Mouse (Mus musculus): ENCODE results near the gene Diras1. TPM values are rescaled to one million over a fixed set of nuclear protein-coding genes. Genes with fewer than 3 reads are reported as not detected.

The Diras1 gene
- polyA plus RNA-seq, 1 experiment, result not detected

GRCm38 (mm10) chr10:81036251-81036650 lies 10.8 kb upstream of the Diras1 start:
- H3K4me1 ChIP-seq (ENCODE audit: control insufficient read depth), result peaks cover 22% of the 10 kb centered on the region
- no peak for TF ChIP-seq GATA1 (IDR thresholded peaks at IDR 0.05; ENCODE audit: low read length)
- TF ChIP-seq TAL1 (IDR thresholded peaks at IDR 0.05; ENCODE audit: low read length), result no peak
- H3K36me3 ChIP-seq (ENCODE audit: control insufficient read depth), result peaks cover 22% of the 10 kb centered on the region
- H3K27me3 ChIP-seq (ENCODE audit: control insufficient read depth), result no peaks in the 10 kb centered on the region
- H3K9me3 ChIP-seq (ENCODE audit: control insufficient read depth, low read length), result no peaks in the 10 kb centered on the region
- H3K4me3 ChIP-seq (replicated peaks), result no peak overlapping the region

DNA sequence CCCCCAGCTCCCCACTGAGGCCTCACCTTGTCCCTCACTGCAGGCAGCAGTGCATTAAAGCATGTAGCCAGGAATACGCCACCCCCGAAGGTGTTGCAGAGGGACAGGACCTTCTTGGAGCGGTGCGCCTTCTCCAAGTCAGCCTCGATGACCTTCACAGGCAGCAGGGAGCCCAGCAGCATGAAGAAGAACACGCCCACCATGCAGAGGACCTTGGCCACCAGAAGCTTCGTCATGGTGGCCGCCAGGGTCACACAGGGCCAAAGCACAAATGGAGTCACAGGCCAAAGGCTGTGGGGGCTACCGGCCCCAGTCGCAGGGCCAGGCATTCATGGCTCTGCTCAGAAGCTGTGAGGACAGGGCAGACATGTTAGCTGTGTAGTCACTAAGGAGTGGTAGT lies 8.1 kb upstream of the Diras1 start:
- H3K4me3 ChIP-seq (replicated peaks), result no peak overlapping the region
- peaks cover 25% of the 10 kb centered on the region for H3K4me1 ChIP-seq (ENCODE audit: control insufficient read depth)
- H3K36me3 ChIP-seq (ENCODE audit: control insufficient read depth), result peaks cover 36% of the 10 kb centered on the region
- H3K9me3 ChIP-seq (ENCODE audit: control insufficient read depth, low read length), result no peaks in the 10 kb centered on the region
- no peaks in the 10 kb centered on the region for H3K27me3 ChIP-seq (ENCODE audit: control insufficient read depth)
- no peak for TF ChIP-seq GATA1 (IDR thresholded peaks at IDR 0.05; ENCODE audit: low read length)
- no peak for TF ChIP-seq TAL1 (IDR thresholded peaks at IDR 0.05; ENCODE audit: low read length)

DNA sequence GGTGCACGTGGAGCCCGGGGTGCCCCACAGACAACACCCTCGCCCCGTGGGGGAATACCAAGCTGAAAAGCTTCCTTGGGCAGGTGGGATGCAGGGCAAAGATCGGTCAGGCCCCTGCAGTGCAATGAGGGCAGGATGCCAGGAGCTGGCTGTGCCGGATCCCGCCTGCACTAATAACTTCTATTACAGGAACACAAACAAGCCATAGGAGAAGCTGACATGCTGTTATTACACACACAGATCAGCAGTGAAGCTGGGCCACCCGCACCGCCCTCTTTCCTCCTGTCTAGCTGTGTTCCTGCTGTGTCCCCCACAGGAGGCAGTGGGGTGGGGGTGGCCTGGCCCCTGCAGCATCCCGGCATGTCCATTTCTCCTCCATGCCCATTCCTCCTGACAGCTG lies 3.6 kb upstream of the Diras1 start:
- TF ChIP-seq GATA1 (IDR thresholded peaks at IDR 0.05; ENCODE audit: low read length) (no peak), TAL1 (IDR thresholded peaks at IDR 0.05; ENCODE audit: low read length) (no peak)
- H3K27me3 ChIP-seq (ENCODE audit: control insufficient read depth), result peaks cover 24% of the 10 kb centered on the region
- peaks cover 15% of the 10 kb centered on the region for H3K4me1 ChIP-seq (ENCODE audit: control insufficient read depth)
- H3K9me3 ChIP-seq (ENCODE audit: control insufficient read depth, low read length), result no peaks in the 10 kb centered on the region
- H3K4me3 ChIP-seq (replicated peaks), result no peak overlapping the region
- H3K36me3 ChIP-seq (ENCODE audit: control insufficient read depth), result peaks cover 33% of the 10 kb centered on the region

- Histone ChIP-seq H3K4me3 (replicated peaks) (no peak overlapping the region), H3K9me3 (ENCODE audit: control insufficient read depth, low read length) (no peaks in the 10 kb centered on the region), H3K27me3 (ENCODE audit: control insufficient read depth) (peaks cover 32% of the 10 kb centered on the region), H3K36me3 (ENCODE audit: control insufficient read depth) (peaks cover 27% of the 10 kb centered on the region), H3K4me1 (ENCODE audit: control insufficient read depth) (peaks cover 13% of the 10 kb centered on the region)
- TF ChIP-seq GATA1 (IDR thresholded peaks at IDR 0.05; ENCODE audit: low read length) (no peak), TAL1 (IDR thresholded peaks at IDR 0.05; ENCODE audit: low read length) (no peak)
Measured at GRCm38 (mm10) chr10:81028219-81028618, 2.8 kb upstream of the Diras1 start.

DNA sequence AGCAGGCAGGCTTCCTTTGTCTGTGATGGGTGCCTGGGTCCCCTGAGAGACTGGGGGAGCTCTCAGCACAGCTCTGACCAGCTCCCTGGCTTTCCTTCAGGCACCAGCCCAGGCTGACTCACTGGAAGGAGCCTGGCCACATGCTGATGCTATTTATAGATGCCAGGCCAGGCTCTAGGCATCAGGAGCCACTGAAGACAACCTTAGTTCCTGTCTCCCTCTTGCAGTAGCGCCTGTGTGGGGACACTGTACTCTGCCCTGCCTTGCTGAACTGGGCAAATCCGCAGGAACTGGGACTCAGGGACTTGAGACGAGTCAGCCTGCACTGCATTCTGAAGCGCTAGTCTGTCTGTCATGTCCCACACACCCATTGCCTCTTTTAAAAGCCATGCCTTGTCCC lies 1.9 kb upstream of the Diras1 start:
- Histone ChIP-seq H3K9me3 (ENCODE audit: control insufficient read depth, low read length) (no peaks in the 10 kb centered on the region; the same call in 1 of the 2 replicates), H3K4me3 (replicated peaks) (no peak overlapping the region), H3K27me3 (ENCODE audit: control insufficient read depth) (peaks cover 40% of the 10 kb centered on the region), H3K36me3 (ENCODE audit: control insufficient read depth) (peaks cover 19% of the 10 kb centered on the region), H3K4me1 (ENCODE audit: control insufficient read depth) (peaks cover 13% of the 10 kb centered on the region)
- TF ChIP-seq TAL1 (IDR thresholded peaks at IDR 0.05; ENCODE audit: low read length) (no peak), GATA1 (IDR thresholded peaks at IDR 0.05; ENCODE audit: low read length) (no peak)

DNA sequence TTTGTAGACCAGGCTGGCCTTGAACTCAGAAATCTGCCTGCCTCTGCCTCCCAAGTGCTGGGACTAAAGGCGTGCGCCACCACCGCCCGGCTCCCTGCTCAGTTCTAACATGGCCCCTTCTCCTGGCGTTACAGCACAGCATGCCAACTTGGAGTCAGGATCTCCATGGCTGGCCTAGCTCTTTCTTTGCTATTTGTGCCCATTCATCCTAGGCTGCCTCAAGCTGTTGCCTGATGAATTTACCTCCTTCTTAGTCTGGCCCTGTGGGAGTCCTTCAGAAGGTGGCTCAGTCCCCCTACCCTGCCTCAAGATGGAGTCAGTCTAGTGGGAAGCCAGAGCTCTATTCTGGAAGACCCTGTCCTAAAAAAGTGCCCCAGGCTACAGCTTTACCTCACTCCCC lies 1.4 kb upstream of the Diras1 start:
- peaks cover 2% of the 10 kb centered on the region for H3K9me3 ChIP-seq (ENCODE audit: control insufficient read depth, low read length)
- TF ChIP-seq GATA1 (IDR thresholded peaks at IDR 0.05; ENCODE audit: low read length), result no peak
- no peak for TF ChIP-seq TAL1 (IDR thresholded peaks at IDR 0.05; ENCODE audit: low read length)
- no peak overlapping the region for H3K4me3 ChIP-seq (replicated peaks)

GRCm38 (mm10) chr10:81025047-81025621 lies 328 bp downstream of the Diras1 start:
- TF ChIP-seq GATA1 (IDR thresholded peaks at IDR 0.05; ENCODE audit: low read length), result no peak
- Histone ChIP-seq H3K27me3 (ENCODE audit: control insufficient read depth) (peaks cover 57% of the 10 kb centered on the region), H3K4me1 (ENCODE audit: control insufficient read depth) (peaks cover 15% of the 10 kb centered on the region), H3K9me3 (ENCODE audit: control insufficient read depth, low read length) (peaks cover 2% of the 10 kb centered on the region), H3K4me3 (replicated peaks) (no peak overlapping the region), H3K36me3 (ENCODE audit: control insufficient read depth) (peaks cover 3% of the 10 kb centered on the region)

More for the DNA sequence above, 1.4 kb upstream of the Diras1 start:
- H3K36me3 ChIP-seq (ENCODE audit: control insufficient read depth), result peaks cover 18% of the 10 kb centered on the region
- peaks cover 44% of the 10 kb centered on the region for H3K27me3 ChIP-seq (ENCODE audit: control insufficient read depth)
- peaks cover 14% of the 10 kb centered on the region for H3K4me1 ChIP-seq (ENCODE audit: control insufficient read depth)

GRCm38 (mm10) chr10:81024346-81024937 lies 1.0 kb downstream of the Diras1 start:
- TF ChIP-seq GATA1 (IDR thresholded peaks at IDR 0.05; ENCODE audit: low read length), result no peak
- no peak for TF ChIP-seq TAL1 (IDR thresholded peaks at IDR 0.05; ENCODE audit: low read length)
- peaks cover 57% of the 10 kb centered on the region for H3K27me3 ChIP-seq (ENCODE audit: control insufficient read depth)
- no peaks in the 10 kb centered on the region for H3K36me3 ChIP-seq (ENCODE audit: control insufficient read depth)

DNA sequence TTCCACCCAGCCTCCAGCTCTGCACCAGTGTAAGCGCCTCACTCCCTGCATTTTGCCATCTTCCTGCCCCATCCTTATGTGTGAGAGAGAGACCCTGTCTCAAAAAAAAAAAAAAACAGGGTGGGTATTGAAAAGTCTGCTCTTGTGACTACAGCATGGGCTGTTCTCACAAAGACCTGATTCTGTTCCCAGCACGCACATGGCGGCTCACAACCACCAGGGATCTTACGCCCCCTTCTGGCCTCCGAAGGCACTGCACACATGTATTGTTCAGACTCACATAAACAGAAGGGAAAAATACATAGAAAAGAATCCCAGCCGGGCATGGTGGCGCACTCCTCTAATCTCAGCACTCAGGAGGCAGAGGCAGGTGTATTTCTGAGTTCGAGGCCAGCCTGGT lies 2.7 kb downstream of the Diras1 start:
- Histone ChIP-seq H3K27me3 (ENCODE audit: control insufficient read depth) (peaks cover 57% of the 10 kb centered on the region), H3K4me3 (replicated peaks) (no peak overlapping the region), H3K36me3 (ENCODE audit: control insufficient read depth) (no peaks in the 10 kb centered on the region), H3K4me1 (ENCODE audit: control insufficient read depth) (peaks cover 27% of the 10 kb centered on the region), H3K9me3 (ENCODE audit: control insufficient read depth, low read length) (peaks cover 5% of the 10 kb centered on the region)
- TF ChIP-seq GATA1 (IDR thresholded peaks at IDR 0.05; ENCODE audit: low read length), result no peak
- no peak for TF ChIP-seq TAL1 (IDR thresholded peaks at IDR 0.05; ENCODE audit: low read length)

More at GRCm38 (mm10) chr10:81024346-81024937, 1.0 kb downstream of the Diras1 start:
- Histone ChIP-seq H3K4me1 (ENCODE audit: control insufficient read depth) (peaks cover 19% of the 10 kb centered on the region), H3K4me3 (replicated peaks) (no peak overlapping the region), H3K9me3 (ENCODE audit: control insufficient read depth, low read length) (peaks cover 2% of the 10 kb centered on the region)

Data from erythroblast, embryonic 14.5 days (primary cell).